Mouse (Mus musculus) left cerebral cortex, adult 18-20 months (tissue): ENCODE results near the gene Polr3c. TPM values are rescaled to one million over a fixed set of nuclear protein-coding genes. Genes with fewer than 3 reads are reported as not detected.
A peak's percentile ranks its signal among the peaks of the same experiment; 100 is the strongest.
"Not testable (repeated sequence)": the region's sequence is repeated elsewhere in the genome, so short reads cannot be mapped to it uniquely, and the experiment has no call there.

Experiments used
- DNase-seq, 2 experiments: peaks; one replicate each; pipeline ENCODE4 v3.0.0; 2021 to 2022; ENCODE audit warnings: low spot score in 2 of 2, mixed read lengths in 1 of 2
- total RNA-seq, 2 experiments: library from RNA; stranded (reverse); gene quantifications; 2 replicates each; pipeline ENCODE4 v1.2.3; 2021

Polr3c gene
- total RNA-seq, 2 experiments from 2014 or later, result 21.5 to 24.8 TPM

- no peak for DNase-seq
Measured at GRCm38 (mm10) chr3:96679159-96679674, 48.2 kb downstream of the Polr3c start.

- DNase-seq, result no peak
Measured at GRCm38 (mm10) chr3:96678456-96678855, 49.0 kb downstream of the Polr3c start.

- DNase-seq, result no peak
Measured at GRCm38 (mm10) chr3:96675690-96676089, 51.7 kb downstream of the Polr3c start.

GRCm38 (mm10) chr3:96675171-96675570 lies 52.3 kb downstream of the Polr3c start:
- DNase-seq, result no peak

- DNase-seq, result no peak
Measured at GRCm38 (mm10) chr3:96674442-96674841, 53.0 kb downstream of the Polr3c start.

- DNase-seq, result no peak
Measured at GRCm38 (mm10) chr3:96673514-96673913, 53.9 kb downstream of the Polr3c start.

GRCm38 (mm10) chr3:96671519-96671918 lies 55.9 kb downstream of the Polr3c start:
- no peak for DNase-seq

- peak; percentile 68 to 69 for DNase-seq
Measured at GRCm38 (mm10) chr3:96669727-96670468, 57.5 kb downstream of the Polr3c start, which contains the start of gene Ankrd35. Gene Ankrd35, plus strand, starts transcription at chr3:96670131.

GRCm38 (mm10) chr3:96668424-96669067 lies 58.9 kb downstream of the Polr3c start:
- no peak for DNase-seq

- DNase-seq, result no peak
Measured at GRCm38 (mm10) chr3:96667316-96667715, 60.1 kb downstream of the Polr3c start.

GRCm38 (mm10) chr3:96666916-96667315 lies 60.5 kb downstream of the Polr3c start:
- no peak for DNase-seq

GRCm38 (mm10) chr3:96665732-96666363 lies 61.6 kb downstream of the Polr3c start:
- not testable (repeated sequence) for DNase-seq

GRCm38 (mm10) chr3:96663432-96664239 lies 63.8 kb downstream of the Polr3c start:
- DNase-seq, result peak; percentile 92 to 93

- no peak for DNase-seq
Measured at GRCm38 (mm10) chr3:96662731-96663316, 64.6 kb downstream of the Polr3c start.

Other genes starting within 250 kb of the Polr3c start
- 1 to 10 TPM; 1.3 to 1.5 TPM for gene Hfe2, start 202.5 kb downstream of the Polr3c start, total RNA-seq
- 10 to 100 TPM; 19.4 to 25.9 TPM for gene Txnip, start 169.7 kb downstream of the Polr3c start, total RNA-seq
- gene Gm16253, start 150.6 kb downstream of the Polr3c start, total RNA-seq, result not detected
- gene Polr3gl, start 133.4 kb downstream of the Polr3c start, total RNA-seq, result 10 to 100 TPM; 24.0 to 24.8 TPM
- 10 to 100 TPM; 67.3 to 77.4 TPM for gene Ankrd34a, start 131.0 kb downstream of the Polr3c start, total RNA-seq
- gene Lix1l, start 126.5 kb downstream of the Polr3c start, total RNA-seq, result 10 to 100 TPM; 20.8 to 21.5 TPM
- 10 to 100 TPM; 41.5 to 49.6 TPM for gene Rbm8a, start 97.7 kb downstream of the Polr3c start, total RNA-seq
- 10 to 100 TPM; 59.1 to 65.7 TPM for gene Pex11b, start 92.3 kb downstream of the Polr3c start, total RNA-seq
- under 1 TPM; 0.59 to 0.65 TPM for gene Gm42957, start 92.2 kb downstream of the Polr3c start, total RNA-seq
- 1 to 10 TPM; 2.3 to 2.5 TPM for gene Itga10, start 82.0 kb downstream of the Polr3c start, total RNA-seq
- gene Ankrd35, start 57.5 kb downstream of the Polr3c start, total RNA-seq, result 1 to 10 TPM; 8.1 to 9.0 TPM
- gene Pias3, start 31.2 kb downstream of the Polr3c start, total RNA-seq, result 10 to 100 TPM; 34.5 to 34.8 TPM
- 10 to 100 TPM; 12.4 to 14.9 TPM for gene Nudt17, start 19.1 kb downstream of the Polr3c start, total RNA-seq
- gene Rnf115, start within 50 bp of the Polr3c start, total RNA-seq, result 10 to 100 TPM; 61.8 to 65.3 TPM
- under 1 TPM in 1 of 2 experiments, not detected in 1; 0.23 TPM for gene Pdzk1, start 101.7 kb upstream of the Polr3c start, total RNA-seq
- not detected for gene Cd160, start 101.7 kb upstream of the Polr3c start, total RNA-seq
- gene Gja5, start 177.1 kb upstream of the Polr3c start, total RNA-seq, result under 1 TPM; 0.37 to 0.73 TPM
- gene Gpr89, start 177.7 kb upstream of the Polr3c start, total RNA-seq, result 10 to 100 TPM; 46.9 to 51.0 TPM
- not detected for gene Gja8, start 198.4 kb upstream of the Polr3c start, total RNA-seq